Comparison of ENCODE assay signal across 22 mouse cellular contexts in the genomic region with DNA sequence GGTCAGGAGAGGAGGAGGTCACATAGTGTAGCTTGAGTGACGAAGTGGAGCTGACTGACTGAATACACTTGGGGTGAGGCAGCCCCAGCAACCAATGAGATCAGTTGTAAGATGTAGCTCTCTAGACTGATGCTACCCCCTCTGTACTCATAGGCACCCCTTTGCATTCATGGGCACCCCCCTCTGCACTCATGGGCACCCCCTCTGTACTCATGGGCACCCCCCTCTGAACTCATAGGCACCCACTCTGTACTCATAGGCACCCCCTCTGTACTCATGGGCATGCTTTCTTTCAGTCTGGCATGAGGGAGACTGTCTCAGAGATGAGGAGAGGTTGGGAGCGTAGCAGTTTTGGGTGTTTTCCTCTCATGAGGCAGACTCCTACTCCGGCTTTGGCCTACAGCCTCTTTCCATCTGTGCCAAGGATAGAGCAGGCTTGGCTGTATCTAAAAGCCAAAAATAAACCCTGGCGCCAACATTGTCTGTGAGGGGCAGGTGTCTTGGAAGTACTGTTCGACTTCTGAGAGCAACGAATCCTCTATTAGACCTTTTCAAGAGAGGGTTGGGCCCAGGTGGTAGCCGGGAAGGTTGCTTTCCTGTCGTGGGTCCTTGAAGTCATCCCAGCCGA. TPM values are rescaled to one million over a fixed set of nuclear protein-coding genes. Genes with fewer than 3 reads are reported as not detected.
A peak's percentile ranks its signal among the peaks of the same experiment; 100 is the strongest.
DNase-seq lines count a peak whose midpoint lies in the region; ATAC-seq lines count a peak whose summit lies in the region.
"Not testable (repeated sequence)": the region's sequence is repeated elsewhere in the genome, so short reads cannot be mapped to it uniquely, and the experiment has no call there.
"Had no signal": no experiment of that assay in that cellular context is flagged by ENCODE, and none has a peak within 500 bp of the region (broad histone marks: within the 10 kb centered on the region; RNA-seq: fewer than 3 reads in every experiment).

No protein-coding gene starts in this region.

- H3K9ac ChIP-seq in forebrain, embryonic 16.5 days (replicated peaks; ENCODE audit: low read depth, low read length); heart, embryonic 14.5 days (ENCODE audit: low read length); hindbrain, embryonic 13.5 days; kidney, embryonic 15.5 days; neural tube, embryonic 14.5 days (replicated peaks; ENCODE audit: low read depth, low read length): not testable (repeated sequence)

- not testable (repeated sequence) for H3K4me3 ChIP-seq in forebrain, embryonic 16.5 days (replicated peaks; ENCODE audit: low read length); heart, embryonic 14.5 days (ENCODE audit: control insufficient read depth in 1 of 2, insufficient read depth in 1 of 2, low read depth in 1 of 2, low read length in 2 of 2); hindbrain, embryonic 13.5 days; kidney, embryonic 15.5 days (replicated peaks); neural tube, embryonic 14.5 days (ENCODE audit: low read depth, low read length)

- H3K4me2 ChIP-seq in forebrain, embryonic 16.5 days (ENCODE audit: low read length); heart, embryonic 14.5 days (ENCODE audit: low read length); hindbrain, embryonic 13.5 days; kidney, embryonic 15.5 days; neural tube, embryonic 14.5 days (ENCODE audit: low read depth, low read length): not testable (repeated sequence)

- not testable (repeated sequence) for H3K9me3 ChIP-seq in forebrain, embryonic 16.5 days (ENCODE audit: control insufficient read depth, low read length); heart, embryonic 14.5 days (ENCODE audit: control insufficient read depth, low read length); hindbrain, embryonic 13.5 days; kidney, embryonic 15.5 days (replicated peaks); neural tube, embryonic 14.5 days (ENCODE audit: control insufficient read depth, low read length)

- peak; percentile 58 for DNase-seq in cerebellum, adult 9-11 months
- peak; percentile 13 to 77 for DNase-seq in heart, adult 18-20 months

- not testable (repeated sequence) for H3K4me1 ChIP-seq in forebrain, embryonic 16.5 days (replicated peaks; ENCODE audit: control insufficient read depth, insufficient read depth, low read length); hindbrain, embryonic 13.5 days (replicated peaks); kidney, embryonic 15.5 days; neural tube, embryonic 14.5 days (ENCODE audit: control insufficient read depth, insufficient read depth, low read length)
- peaks cover 13 to 25% of the 10 kb centered on the region in 2 experiments for H3K4me1 ChIP-seq in heart, embryonic 14.5 days (ENCODE audit: control insufficient read depth in 2 of 2, insufficient read depth in 2 of 2, low read length in 2 of 2)

- H3K27me3 ChIP-seq in forebrain, embryonic 16.5 days (replicated peaks; ENCODE audit: control insufficient read depth, insufficient read depth, low read length); heart, embryonic 14.5 days (ENCODE audit: control insufficient read depth, insufficient read depth, low read length); hindbrain, embryonic 13.5 days; kidney, embryonic 15.5 days; neural tube, embryonic 14.5 days (ENCODE audit: control insufficient read depth, insufficient read depth, low read length): not testable (repeated sequence)

- H3K36me3 ChIP-seq in forebrain, embryonic 16.5 days (ENCODE audit: control insufficient read depth, insufficient read depth); heart, embryonic 14.5 days (ENCODE audit: control insufficient read depth, insufficient read depth, low read length); hindbrain, embryonic 13.5 days; kidney, embryonic 15.5 days; neural tube, embryonic 14.5 days (ENCODE audit: control insufficient read depth, insufficient read depth, low read length): not testable (repeated sequence)

- 86% methylated on average over 8 of the region's 9 CpGs for WGBS in forebrain, embryonic 16.5 days
- WGBS in heart, embryonic 14.5 days, result 49% methylated on average over 9 of the region's 9 CpGs
- 92% methylated on average over 9 of the region's 9 CpGs for WGBS in hindbrain, embryonic 13.5 days
- 88% methylated on average over 9 of the region's 9 CpGs for WGBS in kidney, embryonic 15.5 days
- WGBS in neural tube, embryonic 14.5 days, result 94% methylated on average over 8 of the region's 9 CpGs

- not testable (repeated sequence) for H3K27ac ChIP-seq in forebrain, embryonic 16.5 days (ENCODE audit: low read length); hindbrain, embryonic 13.5 days; kidney, embryonic 15.5 days; neural tube, embryonic 14.5 days (ENCODE audit: low read depth, low read length)
- peak overlapping the region; percentile 6 to 71; a peak in 3 of 4 replicates for H3K27ac ChIP-seq in heart, embryonic 14.5 days (replicated peaks in 1 of 2; ENCODE audit: control insufficient read depth in 1 of 2, insufficient read depth in 1 of 2, low read depth in 2 of 2, low read length in 2 of 2)

- 0 out of 2 replicates have a peak, but pooled peaks have one; percentile 40 for ATAC-seq in forebrain, embryonic 16.5 days
- ATAC-seq in heart, embryonic 14.5 days (ENCODE audit: insufficient number of reproducible peaks, insufficient read depth, low FRiP score, low read depth), result 0 out of 2 replicates have a peak, but pooled peaks have one; percentile 7
- ATAC-seq in hindbrain, embryonic 13.5 days (ENCODE audit: low FRiP score), result peak; percentile 61
- 0 out of 2 replicates have a peak, but pooled peaks have one; percentile 15 for ATAC-seq in kidney, embryonic 15.5 days (replicated peaks; ENCODE audit: low FRiP score)
- ATAC-seq in neural tube, embryonic 14.5 days (ENCODE audit: low read depth), result peak; percentile 34; the same call in 1 of the 2 replicates

RNA-seq across cellular contexts. Expression of a gene that starts 22.1 kb away (rescaled TPM):
- 14.7 and 18.1 TPM in 2 replicates for polyA plus RNA-seq in forebrain, embryonic 16.5 days (2015; fragmentation: Nextera tagmentation; extraction: Ambion mirVana)
- total RNA-seq in heart, adult 18-20 months (2021), result 1 to 10 TPM; 5.9 to 7.3 TPM
- polyA plus RNA-seq in heart, embryonic 14.5 days (2014; fragmentation: Nextera tagmentation; extraction: Ambion mirVana), result 11.1 and 13.3 TPM in 2 replicates
- polyA plus RNA-seq in hindbrain, embryonic 13.5 days (2015; fragmentation: Nextera tagmentation; extraction: Ambion mirVana), result 15.9 and 16.6 TPM in 2 replicates
- 14.4 and 16.6 TPM in 2 replicates for polyA plus RNA-seq in kidney, embryonic 15.5 days (2015; fragmentation: Nextera tagmentation; extraction: Ambion mirVana)
- polyA plus RNA-seq in neural tube, embryonic 14.5 days (2014; fragmentation: Nextera tagmentation; extraction: Ambion mirVana), result 21.7 and 28.9 TPM in 2 replicates

RNA-seq across cellular contexts. Expression of a gene that starts 52.5 kb away (rescaled TPM):
- polyA plus RNA-seq in forebrain, embryonic 16.5 days (2015; fragmentation: Nextera tagmentation; extraction: Ambion mirVana), result not detected in 2 replicates
- not detected for total RNA-seq in heart, adult 18-20 months (2021)
- not detected in 2 replicates for polyA plus RNA-seq in heart, embryonic 14.5 days (2014; fragmentation: Nextera tagmentation; extraction: Ambion mirVana)
- 0.19 and 0.26 TPM in 2 replicates for polyA plus RNA-seq in hindbrain, embryonic 13.5 days (2015; fragmentation: Nextera tagmentation; extraction: Ambion mirVana)
- polyA plus RNA-seq in kidney, embryonic 15.5 days (2015; fragmentation: Nextera tagmentation; extraction: Ambion mirVana), result 25.8 and 26.4 TPM in 2 replicates
- polyA plus RNA-seq in neural tube, embryonic 14.5 days (2014; fragmentation: Nextera tagmentation; extraction: Ambion mirVana), result 0.42 TPM in 1 of 2 replicates, not detected in the other
- total RNA-seq: adrenal gland, adult 2 months; gastrocnemius, postnatal 25 days; left cerebral cortex, postnatal 14 days; MEL had no signal
- polyA plus RNA-seq: adrenal gland, adult 2 months; C2C12; embryonic facial prominence, embryonic 14.5 days; forebrain, embryonic 13.5 days; heart, embryonic 11.5 days; hindbrain, embryonic 10.5 days; intestine, embryonic 14.5 days; liver, embryonic 11.5 days; lung, postnatal 0 days; macrophage; small intestine, adult 2 months; thymus, adult 2 months had no signal

Comparison
In these comparisons a context has a peak if more than half of its experiments do, and no peak if none do; other contexts are left out.
1. ATAC-seq: peak in every context shown above with its lines; median percentile 61 in hindbrain, embryonic 13.5 days; 40 in forebrain, embryonic 16.5 days; 34 in neural tube, embryonic 14.5 days; 15 in kidney, embryonic 15.5 days; 7 in heart, embryonic 14.5 days.
2. RNA of a gene that starts 52.5 kb away (polyA plus RNA-seq): 25.8 to 26.4 TPM in kidney, embryonic 15.5 days; 0.42 TPM in neural tube, embryonic 14.5 days, 0.19 to 0.26 TPM in hindbrain, embryonic 13.5 days, not detected in forebrain, embryonic 16.5 days and not detected in heart, embryonic 14.5 days; every median in the first group is over 10 times any median in the second.